In the genomic region with DNA sequence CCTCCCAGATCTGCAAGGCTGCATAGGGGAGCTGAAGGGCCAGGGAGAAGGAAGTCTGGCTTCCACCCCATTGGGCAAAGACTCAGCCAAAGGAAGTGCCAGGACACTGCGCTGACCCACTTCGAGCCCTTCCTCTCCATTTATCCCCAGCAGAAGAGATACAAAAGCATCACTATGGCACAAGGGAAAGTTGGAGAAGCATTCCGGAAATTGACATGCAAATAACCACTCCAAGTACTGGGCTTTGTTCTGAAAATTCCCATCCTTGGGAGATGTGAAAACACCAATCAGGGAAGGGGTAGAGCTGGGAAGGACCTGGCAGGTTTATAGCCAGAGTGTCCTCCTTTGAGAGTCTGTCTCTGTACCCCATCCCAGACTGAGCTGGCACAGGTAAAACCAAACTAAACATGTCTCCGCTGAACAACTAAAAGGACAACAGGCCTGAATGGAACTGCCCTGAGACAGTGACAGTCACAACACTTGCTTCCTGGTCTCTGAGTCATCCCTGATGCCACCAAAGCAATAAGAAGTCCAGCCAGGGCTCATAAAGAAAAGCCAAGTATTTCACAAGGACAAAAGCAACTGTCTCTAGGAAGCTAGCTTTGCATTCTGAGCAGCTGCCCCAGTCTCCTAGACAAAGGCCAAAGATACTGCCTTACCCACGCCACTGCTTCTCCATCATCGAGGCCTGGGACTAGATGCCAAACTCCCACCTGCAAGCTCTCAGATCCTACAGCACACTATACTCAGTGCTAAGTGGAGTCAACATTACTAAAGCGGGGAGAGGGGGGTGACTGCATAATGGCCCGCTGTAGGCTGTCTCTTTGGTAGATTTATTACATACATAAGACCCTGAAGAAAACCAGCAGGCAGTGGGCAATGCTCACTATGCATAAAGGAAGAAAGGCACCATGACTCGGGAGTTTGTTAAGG, we compare ENCODE assay signal across 10 mouse cellular contexts.
A peak's percentile ranks its signal among the peaks of the same experiment; 100 is the strongest.
DNase-seq lines count a peak whose midpoint lies in the region; ATAC-seq lines count a peak whose summit lies in the region.
"Had no signal": no experiment of that assay in that cellular context is flagged by ENCODE, and none has a peak within 500 bp of the region (broad histone marks: within the 10 kb centered on the region; RNA-seq: fewer than 3 reads in every experiment).

No protein-coding gene starts in this region.

- no peaks in the 10 kb centered on the region; the same call in 1 of the 2 replicates for H3K4me1 ChIP-seq in hindbrain, embryonic 11.5 days (replicated peaks; ENCODE audit: control insufficient read depth, insufficient read depth, low read length)

- H3K4me2 ChIP-seq in hindbrain, embryonic 11.5 days (replicated peaks; ENCODE audit: low read depth, low read length), result no peak overlapping the region
- H3K4me2 ChIP-seq: forebrain, embryonic 12.5 days had no signal

- no peaks in the 10 kb centered on the region for H3K36me3 ChIP-seq in hindbrain, embryonic 11.5 days (ENCODE audit: control insufficient read depth, insufficient read depth, low read length)
- H3K36me3 ChIP-seq: forebrain, embryonic 12.5 days; limb, embryonic 10.5 days had no signal

- no peak overlapping the region for H3K9ac ChIP-seq in hindbrain, embryonic 11.5 days (ENCODE audit: low read depth, low read length)
- H3K9ac ChIP-seq: forebrain, embryonic 12.5 days had no signal

- no peak overlapping the region for H3K4me3 ChIP-seq in hindbrain, embryonic 11.5 days (ENCODE audit: low read depth, low read length)
- H3K4me3 ChIP-seq: forebrain, embryonic 12.5 days; limb, embryonic 10.5 days had no signal

- ATAC-seq in hindbrain, embryonic 11.5 days (ENCODE audit: low FRiP score), result no peak
- no peak for ATAC-seq in erythroid progenitor cell, adult 5-6 weeks (replicated peaks; ENCODE audit: low FRiP score, poor library complexity, severe bottlenecking)

- no peaks in the 10 kb centered on the region for H3K27me3 ChIP-seq in hindbrain, embryonic 11.5 days (ENCODE audit: control insufficient read depth, insufficient read depth, low read length)
- H3K27me3 ChIP-seq: forebrain, embryonic 12.5 days had no signal

- no peaks in the 10 kb centered on the region for H3K9me3 ChIP-seq in hindbrain, embryonic 11.5 days (ENCODE audit: control insufficient read depth, low read length)
- H3K9me3 ChIP-seq: forebrain, embryonic 12.5 days; limb, embryonic 10.5 days had no signal

- DNase-seq in ES-CJ7 (ENCODE audit: low read depth, low spot score), result peak; percentile 61
- DNase-seq in adipocyte (ENCODE audit: low spot score), result peak; percentile 16
- DNase-seq in hindbrain, embryonic 11.5 days (ENCODE audit: low spot score), result no peak
- peak; percentile 62 for DNase-seq in left cerebral cortex, postnatal 4 days
- DNase-seq in gastrocnemius, postnatal 25 days, result no peak
- no peak for DNase-seq in kidney, postnatal 25 days
- DNase-seq: lung, postnatal 4 days had no signal

- intact Hi-C loops in left cerebral cortex, postnatal 4 days (cut with DNase I), result no loop called here

- WGBS in hindbrain, embryonic 11.5 days, result 64% methylated on average over 9 of the region's 9 CpGs

- H3K27ac ChIP-seq in hindbrain, embryonic 11.5 days (ENCODE audit: low read depth, low read length), result peak overlapping the region; percentile 31
- H3K27ac ChIP-seq: forebrain, embryonic 12.5 days; limb, embryonic 10.5 days had no signal

Comparison
In these comparisons a context has a peak if more than half of its experiments do, and no peak if none do; other contexts are left out.
1. DNase-seq: peak in ES-CJ7 (single experiment), adipocyte (single experiment) and left cerebral cortex, postnatal 4 days (single experiment); none in hindbrain, embryonic 11.5 days (single experiment), gastrocnemius, postnatal 25 days (single experiment) and kidney, postnatal 25 days (0 of 2).